Mouse (Mus musculus) thymus, adult 2 months (tissue): ENCODE data around the gene Ptpn3.

Experiments
- CTCF ChIP-seq: fragments of 200-500 bp; IDR thresholded peaks from 2 replicates; pipeline ENCODE4 v1.5.1; 2012; ENCODE audit warnings: mild to moderate bottlenecking, control low read depth, low read length, moderate library complexity, borderline replicate concordance; ENCODE audit not compliant: control insufficient read depth, poor library complexity, insufficient read depth; ENCODE audit errors: extremely low read depth
- POLR2A ChIP-seq: fragments of 200-500 bp; IDR thresholded peaks from 2 replicates; pipeline ENCODE4 v1.6.1; 2012; ENCODE audit warnings: mild to moderate bottlenecking, low read length, control low read depth, moderate library complexity; ENCODE audit not compliant: control insufficient read depth, poor library complexity, insufficient read depth; ENCODE audit errors: extremely low read depth

- no peak for TF ChIP-seq CTCF
- TF ChIP-seq POLR2A = no peak
Measured at GRCm38 (mm10) chr4:57236513-57236912, 65.1 kb downstream of the Ptpn3 start.
